16 mouse cellular contexts compared by ENCODE assay signal in genomic region chr12:44344075-44344474, GRCm38 (mm10). TPM values are rescaled to one million over a fixed set of nuclear protein-coding genes. Genes with fewer than 3 reads are reported as not detected.
DNase-seq lines count a peak whose midpoint lies in the region; ATAC-seq and TF ChIP-seq lines count a peak whose summit lies in the region.
"Had no signal": no experiment of that assay in that cellular context is flagged by ENCODE, and none has a peak within 500 bp of the region (broad histone marks: within the 10 kb centered on the region; RNA-seq: fewer than 3 reads in every experiment).

No protein-coding gene starts in this region.

- H3K4me1 ChIP-seq in forebrain, embryonic 15.5 days = peaks cover 34% of the 10 kb centered on the region
- peaks cover 41% of the 10 kb centered on the region for H3K4me1 ChIP-seq in forebrain, embryonic 12.5 days
- H3K4me1 ChIP-seq in cortical plate, adult 2 months (ENCODE audit: control insufficient read depth, insufficient read depth, low read length) = peaks cover 7% of the 10 kb centered on the region; the same call in 1 of the 2 replicates
- H3K4me1 ChIP-seq in hindbrain, embryonic 16.5 days (ENCODE audit: control insufficient read depth, insufficient read depth, low read depth, low read length) = peaks cover 9% of the 10 kb centered on the region
- H3K4me1 ChIP-seq: heart, embryonic 13.5 days; liver, embryonic 15.5 days had no signal

- no peak for TF ChIP-seq POLR2A in cortical plate, adult 2 months (IDR thresholded peaks at IDR 0.05; ENCODE audit: extremely low read depth, insufficient read depth, low read length)

- no peak overlapping the region for H3K4me2 ChIP-seq in forebrain, embryonic 15.5 days (replicated peaks)
- no peak overlapping the region for H3K4me2 ChIP-seq in forebrain, embryonic 12.5 days
- H3K4me2 ChIP-seq in hindbrain, embryonic 16.5 days (ENCODE audit: low read length) = no peak overlapping the region
- H3K4me2 ChIP-seq: heart, embryonic 13.5 days; liver, embryonic 15.5 days had no signal

- 74% methylated on average over 6 of the region's 6 CpGs for WGBS in forebrain, embryonic 15.5 days
- WGBS in forebrain, embryonic 12.5 days = 70% methylated on average over 6 of the region's 6 CpGs
- WGBS in hindbrain, embryonic 16.5 days = 59% methylated on average over 6 of the region's 6 CpGs

- H3K9me3 ChIP-seq in forebrain, embryonic 15.5 days = no peaks in the 10 kb centered on the region
- H3K9me3 ChIP-seq in forebrain, embryonic 12.5 days = no peaks in the 10 kb centered on the region
- no peaks in the 10 kb centered on the region for H3K9me3 ChIP-seq in hindbrain, embryonic 16.5 days (ENCODE audit: control insufficient read depth, low read length)
- H3K9me3 ChIP-seq: heart, embryonic 13.5 days; liver, embryonic 15.5 days had no signal

- peak; percentile 50 for DNase-seq in 416B (ENCODE audit: low read depth)
- DNase-seq in adipocyte (ENCODE audit: low spot score) = no peak
- DNase-seq in heart, adult 9 months (ENCODE audit: low spot score in 2 of 2) = no peak
- DNase-seq in left cerebral cortex, adult 2 months (ENCODE audit: extremely low spot score in 1 of 2, low spot score in 2 of 2) = no peak
- DNase-seq: cerebellum, adult 11-12 months; gastrocnemius, postnatal 14 days; lung, postnatal 36 days; thymus, adult 18-20 months had no signal

- H3K4me3 ChIP-seq in forebrain, embryonic 15.5 days = no peak overlapping the region
- H3K4me3 ChIP-seq in forebrain, embryonic 12.5 days (replicated peaks) = no peak overlapping the region
- no peak overlapping the region for H3K4me3 ChIP-seq in cortical plate, adult 2 months (ENCODE audit: insufficient read depth, low read length)
- no peak overlapping the region for H3K4me3 ChIP-seq in hindbrain, embryonic 16.5 days (ENCODE audit: low read length)
- H3K4me3 ChIP-seq in left cerebral cortex, adult 2 months = no peak overlapping the region
- H3K4me3 ChIP-seq: heart, embryonic 13.5 days; liver, embryonic 15.5 days had no signal

- H3K36me3 ChIP-seq in forebrain, embryonic 15.5 days = no peaks in the 10 kb centered on the region
- no peaks in the 10 kb centered on the region for H3K36me3 ChIP-seq in forebrain, embryonic 12.5 days (replicated peaks)
- no peaks in the 10 kb centered on the region for H3K36me3 ChIP-seq in hindbrain, embryonic 16.5 days (ENCODE audit: control insufficient read depth, insufficient read depth, low read length)
- H3K36me3 ChIP-seq: heart, embryonic 13.5 days; liver, embryonic 15.5 days had no signal

- intact Hi-C loops in left cerebral cortex, adult 2 months (cut with DNase I) = loop anchor here (5.0 kb wide), 1 partner anchor 93 kb away; no protein-coding TSS in a partner anchor

- 0 out of 2 replicates have a peak, but pooled peaks have one; percentile 21 for ATAC-seq in forebrain, embryonic 15.5 days (replicated peaks)
- no peak for ATAC-seq in forebrain, embryonic 12.5 days (ENCODE audit: low FRiP score)
- ATAC-seq in hindbrain, embryonic 16.5 days = peak; percentile 66
- ATAC-seq: activated CD4-positive, CD25-positive, alpha-beta regulatory T cell, adult 4 months had no signal

- H3K27ac ChIP-seq in forebrain, embryonic 15.5 days (replicated peaks) = no peak overlapping the region
- H3K27ac ChIP-seq in forebrain, embryonic 12.5 days = no peak overlapping the region
- peak overlapping the region; percentile 46 for H3K27ac ChIP-seq in cortical plate, adult 2 months (ENCODE audit: insufficient read depth, low read length)
- no peak overlapping the region for H3K27ac ChIP-seq in hindbrain, embryonic 16.5 days (ENCODE audit: low read depth, low read length)
- H3K27ac ChIP-seq in left cerebral cortex, adult 2 months = no peak overlapping the region
- H3K27ac ChIP-seq: heart, embryonic 13.5 days; liver, embryonic 15.5 days had no signal

- H3K27me3 ChIP-seq in forebrain, embryonic 15.5 days = no peaks in the 10 kb centered on the region
- H3K27me3 ChIP-seq in forebrain, embryonic 12.5 days = no peaks in the 10 kb centered on the region
- no peaks in the 10 kb centered on the region for H3K27me3 ChIP-seq in hindbrain, embryonic 16.5 days (replicated peaks; ENCODE audit: control insufficient read depth, insufficient read depth, low read length)
- H3K27me3 ChIP-seq: heart, embryonic 13.5 days; liver, embryonic 15.5 days had no signal

- TF ChIP-seq CTCF in cortical plate, adult 2 months (IDR thresholded peaks at IDR 0.05; ENCODE audit: extremely low read depth, insufficient read depth, low read length) = no peak
- TF ChIP-seq CTCF in left cerebral cortex, adult 2 months (IDR thresholded peaks at IDR 0.05) = no peak

- no peak overlapping the region for H3K9ac ChIP-seq in forebrain, embryonic 15.5 days (replicated peaks)
- H3K9ac ChIP-seq in forebrain, embryonic 12.5 days = no peak overlapping the region
- no peak overlapping the region for H3K9ac ChIP-seq in hindbrain, embryonic 16.5 days (ENCODE audit: low read depth, low read length)
- H3K9ac ChIP-seq: heart, embryonic 13.5 days; liver, embryonic 15.5 days had no signal

RNA-seq across cellular contexts. Expression of gene Nrcam, which starts 15.4 kb away (rescaled TPM):
- 107 and 112 TPM in 2 replicates for polyA plus RNA-seq in forebrain, embryonic 15.5 days (2015; fragmentation: Nextera tagmentation; extraction: Ambion mirVana)
- 90.1 and 92.3 TPM in 2 replicates for polyA plus RNA-seq in forebrain, embryonic 12.5 days (2016; fragmentation: Nextera tagmentation; extraction: Ambion mirVana)
- polyA plus RNA-seq in cortical plate, adult 2 months (2012; rRNA removed) = 178 and 188 TPM in 2 replicates
- 125 and 142 TPM in 2 replicates for polyA plus RNA-seq in hindbrain, embryonic 16.5 days (2015; fragmentation: Nextera tagmentation; extraction: Ambion mirVana)
- 100 to 1,000 TPM; 515 to 517 TPM for total RNA-seq in left cerebral cortex, adult 2 months (2021)
- total RNA-seq: monocyte, adult 5-6 weeks had no signal
